Mouse (Mus musculus) limb, embryonic 14.5 days (tissue): Measurements from ENCODE around the gene Myh7. TPM values are rescaled to one million over a fixed set of nuclear protein-coding genes. Genes with fewer than 3 reads are reported as not detected.

Experiments
- ATAC-seq: fragments of 200-750 bp; cut with Nextera tagmentation; 2 replicates; pipeline ENCODE4 v1.8.0; 2017; ENCODE audit warnings: low read depth, moderate number of reproducible peaks, moderate TSS enrichment; ENCODE audit not compliant: low FRiP score
- DNase-seq: peaks from one replicate; pipeline ENCODE4 v3.0.0-alpha.2; 2015; ENCODE audit warnings: low spot score
- H3K27ac ChIP-seq: fragments of 300-500 bp; sonication (generic); replicated peaks from 2 replicates; pipeline ENCODE4 v1.5.1; 2014; ENCODE audit warnings: low read depth, mild to moderate bottlenecking, low read length, moderate library complexity, mixed read lengths
- H3K27me3 ChIP-seq: fragments of 300-500 bp; sonication (generic); 2 replicates; pipeline ENCODE4 v1.6.1; 2014; ENCODE audit warnings: low read length, mixed read lengths; ENCODE audit not compliant: control insufficient read depth, insufficient read depth
- H3K36me3 ChIP-seq: fragments of 300-500 bp; sonication (generic); 2 replicates; pipeline ENCODE4 v1.6.1; 2014; ENCODE audit warnings: mild to moderate bottlenecking, low read length, moderate library complexity, mixed read lengths; ENCODE audit not compliant: control insufficient read depth, insufficient read depth
- H3K4me1 ChIP-seq: fragments of 300-500 bp; sonication (generic); 2 replicates; pipeline ENCODE4 v1.6.1; 2014; ENCODE audit warnings: antibody characterized with exemption, low read length, mixed read lengths; ENCODE audit not compliant: control insufficient read depth, insufficient read depth
- H3K4me2 ChIP-seq: fragments of 300-500 bp; sonication (generic); replicated peaks from 2 replicates; pipeline ENCODE4 v1.6.1; 2014; ENCODE audit warnings: low read depth, mild to moderate bottlenecking, low read length, moderate library complexity; ENCODE audit not compliant: severe bottlenecking
- H3K4me3 ChIP-seq: fragments of 300-500 bp; sonication (generic); replicated peaks from 2 replicates; pipeline ENCODE4 v1.5.1; 2014; ENCODE audit warnings: low read length
- H3K9ac ChIP-seq: fragments of 300-500 bp; sonication (generic); 2 replicates; pipeline ENCODE4 v1.6.1; 2014; ENCODE audit warnings: mild to moderate bottlenecking, low read depth, low read length, moderate library complexity; ENCODE audit not compliant: severe bottlenecking
- H3K9me3 ChIP-seq: fragments of 300-500 bp; sonication (generic); 2 replicates; pipeline ENCODE4 v1.6.1; 2016; ENCODE audit warnings: low read length; ENCODE audit not compliant: control insufficient read depth
- POLR2A ChIP-seq: fragments of 200-500 bp; IDR thresholded peaks from 2 replicates; pipeline ENCODE4 v1.8.0; 2012; ENCODE audit warnings: inconsistent platforms, mild to moderate bottlenecking, moderate library complexity, borderline replicate concordance; ENCODE audit not compliant: insufficient read depth, insufficient read length; ENCODE audit errors: extremely low read depth
- WGBS: fragments of 180-500 bp; shearing (Covaris S2); extraction: QIAGEN DNeasy Blood & Tissue Kit; methylation state at CpG from one replicate; pipeline ENCODE4 v1.1.7; 2014; 5-methylcytosine and 5-hydroxymethylcytosine counted together
- polyA plus RNA-seq, 2 experiments: library from polyadenylated mRNA; depleted of rRNA in 1 of 2; stranded (reverse) in 1 of 2; unstranded in 1 of 2; fragments of >200 nt; fragmentation: Nextera tagmentation in 1 of 2; extraction: Ambion mirVana in 1 of 2; gene quantifications; 2 replicates each; pipeline versions ENCODE4 v1.2.1 to v1.2.3; 2012 to 2014

The Myh7 gene
- polyA plus RNA-seq, 2 experiments: 55.3 to 59.8 TPM

DNA sequence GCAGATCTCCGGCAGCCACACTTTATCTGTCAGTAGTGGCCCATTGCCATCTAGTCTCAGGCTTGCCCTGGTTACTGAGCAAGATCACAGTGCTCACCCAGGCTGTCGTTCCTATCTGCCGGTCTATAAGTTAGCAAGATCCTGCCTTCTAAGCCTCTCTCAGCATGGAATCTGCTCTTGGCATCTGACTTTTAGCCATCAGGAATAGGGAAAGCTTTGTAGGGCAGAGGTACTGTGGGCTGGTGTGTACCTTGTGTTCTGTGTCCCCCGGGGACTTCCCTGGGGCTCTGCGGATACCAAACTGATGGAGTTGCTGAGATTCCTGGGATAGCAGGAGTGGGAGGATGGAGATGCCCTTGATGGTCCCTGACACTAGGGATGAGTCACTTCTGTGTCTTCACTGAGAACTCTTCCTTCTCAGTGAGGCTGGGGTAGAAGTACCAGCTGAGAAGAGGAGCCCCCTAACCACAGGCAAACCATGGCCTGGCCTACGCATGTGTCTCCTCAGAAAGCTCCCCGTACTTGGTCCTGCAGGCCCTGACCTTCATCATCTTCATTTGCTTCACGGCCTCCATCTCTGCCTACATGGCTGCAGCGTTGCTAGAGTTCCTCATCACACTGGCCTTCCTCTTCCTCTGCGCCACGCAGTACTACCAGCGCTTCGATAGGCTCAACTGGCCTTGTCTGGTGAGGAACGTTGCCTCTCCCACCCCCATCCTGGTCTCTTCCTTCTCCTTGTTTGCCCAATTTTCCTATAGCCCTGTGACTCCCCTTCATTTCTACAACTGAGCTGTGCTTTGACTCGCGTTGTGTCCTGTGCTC lies 56.9 kb downstream of the Myh7 start:
- H3K27ac ChIP-seq: no peak overlapping the region
- peaks cover 20% of the 10 kb centered on the region for H3K4me1 ChIP-seq
- ATAC-seq: no peak
- no peak overlapping the region for H3K9ac ChIP-seq
- peak overlapping the region; percentile 22; the same call in 1 of the 2 replicates for H3K4me2 ChIP-seq
- H3K36me3 ChIP-seq: no peaks in the 10 kb centered on the region
- H3K27me3 ChIP-seq: no peaks in the 10 kb centered on the region
- no peak for DNase-seq
- no peak for TF ChIP-seq POLR2A
- H3K9me3 ChIP-seq: no peaks in the 10 kb centered on the region
- H3K4me3 ChIP-seq: no peak overlapping the region
- WGBS: 87% methylated on average over 16 of the region's 16 CpGs

DNA sequence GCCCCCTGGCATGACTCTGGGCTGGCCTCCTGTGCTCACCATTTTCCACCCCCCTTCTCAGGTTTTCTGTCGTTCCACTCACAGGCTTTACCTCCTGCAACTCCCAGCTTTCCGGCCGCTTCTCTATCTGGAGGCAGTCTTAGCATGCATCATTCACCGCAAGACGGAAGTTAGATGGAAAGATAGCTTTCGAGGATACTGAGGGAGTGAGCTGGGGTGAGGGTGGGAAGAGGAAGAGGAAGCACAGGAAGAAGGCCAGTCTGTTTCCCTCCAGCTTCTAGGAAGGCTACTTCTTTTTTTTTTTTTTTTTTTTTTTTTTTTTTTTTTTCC lies 57.6 kb downstream of the Myh7 start:
- peak overlapping the region; percentile 10 for H3K4me3 ChIP-seq
- peak overlapping the region; percentile 77 for H3K27ac ChIP-seq

DNA sequence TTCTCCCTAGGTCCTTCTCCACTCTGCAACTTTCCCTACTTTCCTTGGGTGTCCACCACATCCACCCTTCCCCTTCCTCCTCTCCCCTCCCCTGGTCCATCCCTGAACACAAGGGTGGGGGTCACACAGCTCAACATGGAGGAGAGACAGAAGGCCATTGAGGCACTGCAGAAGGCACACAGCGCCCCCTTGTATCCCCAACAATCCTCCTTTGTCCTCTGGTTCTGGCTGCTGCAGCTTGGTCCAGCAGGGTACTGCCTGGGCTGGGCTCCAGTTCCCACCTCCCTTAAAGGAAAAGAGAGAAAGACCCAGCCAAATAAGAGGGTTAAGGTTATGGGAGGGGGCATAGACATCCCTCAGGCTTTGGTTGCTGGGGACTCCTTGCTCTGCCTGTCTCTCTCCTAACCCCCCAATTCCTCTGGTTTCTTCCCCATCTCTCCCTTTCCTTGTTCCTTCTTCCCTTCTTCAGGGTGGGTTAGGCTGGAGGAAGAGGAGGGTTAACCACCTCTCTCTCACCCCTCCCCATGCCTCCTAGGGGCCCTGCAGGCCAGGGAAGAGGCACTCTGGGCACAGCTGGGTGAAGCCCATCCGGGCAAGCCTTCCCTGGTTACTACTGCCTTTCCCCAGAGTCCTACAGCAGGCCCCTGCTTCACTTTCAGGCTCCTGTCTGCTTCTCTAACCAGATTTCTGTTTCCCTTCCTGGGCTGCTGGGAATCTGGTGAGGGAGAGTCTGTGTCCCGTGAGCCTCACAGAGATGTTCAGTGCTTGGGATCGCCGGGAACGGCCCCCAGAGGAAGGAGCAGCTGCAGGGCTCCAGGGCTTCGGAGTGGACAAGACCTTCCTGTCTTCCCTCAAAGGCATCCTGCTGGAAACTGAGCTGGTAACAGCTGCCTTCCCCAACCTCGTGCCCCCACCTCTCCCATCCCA lies 58.3 kb downstream of the Myh7 start, which contains the start of gene Cmtm5:
Gene Cmtm5, plus strand, starts transcription at position 358 of the 927 bp plus-strand sequence.
- peak within 1 kb of the TSS; percentile 77 for H3K27ac ChIP-seq
- no peaks in the 10 kb centered on the region for H3K36me3 ChIP-seq
- peaks cover 21% of the 10 kb centered on the region for H3K4me1 ChIP-seq
- H3K9ac ChIP-seq: peak within 1 kb of the TSS; percentile 43
- 26% methylated on average over 8 of the region's 8 CpGs for WGBS
- TF ChIP-seq POLR2A: no peak
- peak; percentile 76 for ATAC-seq
- peak within 1 kb of the TSS; percentile 10 for H3K4me3 ChIP-seq
- no peaks in the 10 kb centered on the region for H3K9me3 ChIP-seq
- no peaks in the 10 kb centered on the region for H3K27me3 ChIP-seq
- peak within 1 kb of the TSS; percentile 20 for H3K4me2 ChIP-seq
- peak; percentile 51 for DNase-seq

More for the DNA sequence above, 57.6 kb downstream of the Myh7 start:
- no peaks in the 10 kb centered on the region for H3K27me3 ChIP-seq
- ATAC-seq (no peak), DNase-seq (no peak)
- H3K9ac ChIP-seq: peak overlapping the region; percentile 43
- no peaks in the 10 kb centered on the region for H3K36me3 ChIP-seq
- H3K4me1 ChIP-seq: peaks cover 21% of the 10 kb centered on the region
- H3K9me3 ChIP-seq: no peaks in the 10 kb centered on the region
- no peak for TF ChIP-seq POLR2A
- 36% methylated on average over 6 of the region's 6 CpGs for WGBS
- H3K4me2 ChIP-seq: peak overlapping the region; percentile 20

DNA sequence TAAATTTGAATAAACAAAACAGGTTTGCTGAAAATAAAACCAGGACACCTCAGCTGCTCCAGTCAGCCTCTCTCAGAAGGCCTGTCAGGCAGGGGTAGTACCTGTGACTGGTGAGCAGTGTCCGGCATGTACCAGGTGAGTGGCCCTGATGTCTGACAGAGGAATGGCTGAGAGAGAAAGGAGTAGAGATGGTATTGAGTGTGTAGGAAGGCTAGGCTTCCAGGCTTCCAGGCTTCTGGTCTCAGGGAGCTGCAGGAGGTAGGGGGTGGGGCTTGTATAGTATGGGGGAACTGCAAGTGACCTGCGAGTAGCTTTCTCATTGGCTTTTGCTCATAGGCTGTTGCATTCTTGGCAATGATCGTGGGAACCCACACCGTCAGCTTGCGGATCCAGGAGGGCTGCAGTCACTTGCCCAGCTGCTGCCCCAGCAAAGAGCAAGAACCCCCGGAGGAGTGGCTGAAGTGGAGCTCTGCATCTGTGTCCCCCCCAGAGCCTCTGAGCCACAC lies 61.7 kb downstream of the Myh7 start, which contains the start of gene Il25:
Gene Il25, plus strand, starts transcription at position 51 of the 506 bp plus-strand sequence.
- H3K4me1 ChIP-seq: peaks cover 28% of the 10 kb centered on the region
- H3K9me3 ChIP-seq: no peaks in the 10 kb centered on the region
- no peak for TF ChIP-seq POLR2A
- no peak within 1 kb of the TSS for H3K9ac ChIP-seq
- 21% methylated on average over 5 of the region's 6 CpGs for WGBS
- ATAC-seq (peak; percentile 60; the same call in 1 of the 2 replicates), DNase-seq (peak; percentile 62)
- H3K4me2 ChIP-seq: no peak within 1 kb of the TSS
- no peak within 1 kb of the TSS for H3K27ac ChIP-seq
- no peaks in the 10 kb centered on the region for H3K27me3 ChIP-seq
- H3K36me3 ChIP-seq: no peaks in the 10 kb centered on the region
- H3K4me3 ChIP-seq: no peak within 1 kb of the TSS

DNA sequence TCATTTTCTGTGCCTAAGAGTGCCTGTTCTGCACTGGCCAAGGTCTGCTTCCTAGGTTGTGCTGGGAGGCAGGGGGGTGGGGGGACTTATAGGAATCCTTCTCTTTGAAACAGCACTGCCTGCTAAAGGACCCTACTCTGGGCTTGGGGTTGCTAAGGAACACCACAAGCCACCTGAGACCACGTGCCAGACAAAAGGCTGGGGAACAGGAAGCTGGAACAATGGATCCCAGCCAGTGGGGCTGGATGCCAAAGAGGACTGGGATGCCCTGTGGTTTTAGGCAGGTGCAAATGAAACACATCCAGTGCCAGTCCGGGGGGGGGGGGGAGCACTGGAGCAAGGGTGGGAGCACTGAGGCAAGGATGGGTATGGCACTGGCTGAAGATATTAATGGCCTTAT lies 64.0 kb downstream of the Myh7 start:
- DNase-seq (no peak), ATAC-seq (no peak)
- H3K4me1 ChIP-seq: peaks cover 23% of the 10 kb centered on the region
- no peak overlapping the region for H3K9ac ChIP-seq
- H3K27me3 ChIP-seq: no peaks in the 10 kb centered on the region
- no peaks in the 10 kb centered on the region for H3K9me3 ChIP-seq
- H3K27ac ChIP-seq: no peak overlapping the region
- TF ChIP-seq POLR2A: no peak
- 31% methylated on average over 2 of the region's 2 CpGs for WGBS
- H3K36me3 ChIP-seq: no peaks in the 10 kb centered on the region
- H3K4me3 ChIP-seq: no peak overlapping the region
- H3K4me2 ChIP-seq: no peak overlapping the region
